Mouse (Mus musculus): ENCODE data around the gene Atp6v1f. TPM values are rescaled to one million over a fixed set of nuclear protein-coding genes. Genes with fewer than 3 reads are reported as not detected.

The Atp6v1f gene
- total and polyA plus RNA-seq, 3 experiments = 251 to 373 (median 328) TPM

DNA sequence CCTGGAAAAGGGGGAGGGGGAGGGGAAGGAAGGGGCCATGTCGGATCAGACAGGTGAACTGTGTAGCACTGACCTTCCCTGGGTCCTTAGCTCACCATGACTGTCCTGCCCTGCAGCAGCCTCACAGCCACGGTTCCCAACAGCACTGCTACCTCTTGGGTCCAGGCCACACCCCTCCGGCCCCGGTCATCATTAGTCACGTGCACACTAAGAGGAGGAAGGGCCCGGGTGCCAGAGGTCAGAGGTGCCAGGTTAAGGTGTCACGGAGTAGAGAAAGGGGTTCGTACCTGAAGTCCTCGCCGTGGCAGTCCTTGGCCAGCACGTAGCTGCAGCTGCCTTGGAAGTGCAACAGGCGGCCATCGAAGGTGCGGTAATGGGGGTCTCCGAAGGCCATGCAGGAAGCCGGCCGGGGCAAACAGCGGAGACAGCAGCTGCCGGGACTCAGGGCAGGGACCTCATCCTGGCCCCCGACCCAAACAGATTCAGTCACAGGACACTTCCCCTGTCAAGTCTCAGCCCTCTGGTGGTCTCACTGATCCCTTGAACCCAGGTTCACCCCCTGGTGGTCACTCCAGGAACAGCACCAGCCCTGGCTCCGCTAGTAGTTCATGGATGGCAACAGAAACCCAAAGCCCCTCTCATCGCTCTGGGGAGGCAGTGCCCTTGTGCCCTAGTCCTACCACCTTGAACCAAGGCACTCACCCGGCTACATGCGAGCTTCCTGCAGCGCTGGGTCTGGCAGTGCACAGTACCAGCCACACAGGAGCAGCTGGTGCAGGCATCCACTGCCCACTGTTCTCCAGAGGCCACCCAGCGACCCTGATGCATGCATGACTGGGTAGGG, 17.4 kb downstream of the Atp6v1f start:
- Histone ChIP-seq H3K9me3 (replicated peaks; ENCODE audit: low read length) (no peaks in the 10 kb centered on the region), H3K9ac (ENCODE audit: insufficient read depth, low read depth) (0 out of 2 replicates have a peak overlapping the region, but pooled peaks have one; percentile 7), H3K4me3 (replicated peaks in 1 of 3; ENCODE audit: low read depth in 2 of 3, low read length in 2 of 3, poor library complexity in 1 of 3) (peak overlapping the region; percentile 43 to 58 (median 44)), H3K79me2 (replicated peaks; ENCODE audit: control insufficient read depth, extremely low read depth, insufficient read depth, poor library complexity, severe bottlenecking) (no peaks in the 10 kb centered on the region), H3K36me3 (replicated peaks in 1 of 2; ENCODE audit: control insufficient read depth in 1 of 2, insufficient read depth in 1 of 2, low read length in 1 of 2) (no peaks in the 10 kb centered on the region), H3K4me1 (ENCODE audit: control insufficient read depth in 1 of 2, insufficient read depth in 2 of 2) (peaks cover 18 to 21% of the 10 kb centered on the region in 2 experiments), H3K27me3 (replicated peaks) (peaks cover 55% of the 10 kb centered on the region), H3K4me2 (ENCODE audit: insufficient read depth, low read depth, poor library complexity, severe bottlenecking) (peak overlapping the region; percentile 44), H3K27ac (ENCODE audit: insufficient read depth, low read depth) (no peak overlapping the region)
- in situ Hi-C loops (cut with MboI; ENCODE audit: low pct_ligation_motif_present, low pct_unique_long_range_greater_than_20kb, low sequenced_read_pairs) (no loop called here), dilution Hi-C loops (cut with MboI; ENCODE audit: extremely low pct_ligation_motif_present, extremely low pct_unique_long_range_greater_than_20kb, low sequenced_read_pairs) (no loop called here)
- peak; percentile 55 for DNase-seq (ENCODE audit: extremely low read depth)
- no peak for TF ChIP-seq KAT2A (IDR thresholded peaks at IDR 0.05; ENCODE audit: insufficient replicate concordance, low read length)
- TF ChIP-seq SMC3 (IDR thresholded peaks at IDR 0.05; ENCODE audit: low read depth, low read length) = peak; percentile 77
- peak; percentile 81 to 93 for TF ChIP-seq CTCF (conservative IDR thresholded peaks at IDR 0.05 in 1 of 2, IDR thresholded peaks at IDR 0.05 in 1 of 2; ENCODE audit: low read depth in 2 of 2, low read length in 2 of 2)
- TF ChIP-seq CHD1 (IDR thresholded peaks at IDR 0.05; ENCODE audit: low read depth, low read length) = no peak
- no peak for TF ChIP-seq MAFK (IDR thresholded peaks at IDR 0.05; ENCODE audit: insufficient replicate concordance, low read length)
- no peak for TF ChIP-seq GABPA (IDR thresholded peaks at IDR 0.05; ENCODE audit: insufficient replicate concordance, low read depth, low read length)
- no peak for TF ChIP-seq ELF1 (IDR thresholded peaks at IDR 0.05; ENCODE audit: low read depth, low read length)
- no peak for TF ChIP-seq JUND (conservative IDR thresholded peaks at IDR 0.05; ENCODE audit: low read depth, low read length)
- TF ChIP-seq MXI1 (IDR thresholded peaks at IDR 0.05; ENCODE audit: low read depth, low read length) = no peak
- peak; percentile 92 for TF ChIP-seq BHLHE40 (IDR thresholded peaks at IDR 0.05; ENCODE audit: low read depth, low read length)
- TF ChIP-seq E2F4 (IDR thresholded peaks at IDR 0.05; ENCODE audit: insufficient replicate concordance, low read depth, low read length) = no peak
- no peak for TF ChIP-seq MAX (IDR thresholded peaks at IDR 0.05; ENCODE audit: low read length)
- TF ChIP-seq HCFC1 (IDR thresholded peaks at IDR 0.05; ENCODE audit: low read depth, low read length) = no peak
- no peak for TF ChIP-seq TCF12 (IDR thresholded peaks at IDR 0.05; ENCODE audit: low read depth, low read length)
- TF ChIP-seq CHD2 (IDR thresholded peaks at IDR 0.05; ENCODE audit: low read length) = no peak
- no peak for TF ChIP-seq RCOR1 (conservative IDR thresholded peaks at IDR 0.05; ENCODE audit: low read depth, low read length)
- peak; percentile 50; the same call in 1 of the 2 replicates for TF ChIP-seq USF2 (conservative IDR thresholded peaks at IDR 0.05; ENCODE audit: low read depth, low read length)
- no peak for TF ChIP-seq ZKSCAN1 (IDR thresholded peaks at IDR 0.05; ENCODE audit: borderline replicate concordance, low read depth, low read length)
- no peak for TF ChIP-seq MYC (IDR thresholded peaks at IDR 0.05; ENCODE audit: low read depth, low read length)
- TF ChIP-seq RAD21 (IDR thresholded peaks at IDR 0.05; ENCODE audit: low read depth, low read length) = peak; percentile 46
- TF ChIP-seq USF1 (IDR thresholded peaks at IDR 0.05; ENCODE audit: low read depth, low read length) = peak; percentile 72
- TF ChIP-seq PAX5 (IDR thresholded peaks at IDR 0.05; ENCODE audit: low read length) = no peak
- no peak for TF ChIP-seq EP300 (IDR thresholded peaks at IDR 0.05; ENCODE audit: low read length)
- no peak for TF ChIP-seq ZMIZ1 (IDR thresholded peaks at IDR 0.05; ENCODE audit: low read depth, low read length)

Data from CH12.LX (cell line).